ENCODE assay signal across 24 mouse cellular contexts in the genomic region with DNA sequence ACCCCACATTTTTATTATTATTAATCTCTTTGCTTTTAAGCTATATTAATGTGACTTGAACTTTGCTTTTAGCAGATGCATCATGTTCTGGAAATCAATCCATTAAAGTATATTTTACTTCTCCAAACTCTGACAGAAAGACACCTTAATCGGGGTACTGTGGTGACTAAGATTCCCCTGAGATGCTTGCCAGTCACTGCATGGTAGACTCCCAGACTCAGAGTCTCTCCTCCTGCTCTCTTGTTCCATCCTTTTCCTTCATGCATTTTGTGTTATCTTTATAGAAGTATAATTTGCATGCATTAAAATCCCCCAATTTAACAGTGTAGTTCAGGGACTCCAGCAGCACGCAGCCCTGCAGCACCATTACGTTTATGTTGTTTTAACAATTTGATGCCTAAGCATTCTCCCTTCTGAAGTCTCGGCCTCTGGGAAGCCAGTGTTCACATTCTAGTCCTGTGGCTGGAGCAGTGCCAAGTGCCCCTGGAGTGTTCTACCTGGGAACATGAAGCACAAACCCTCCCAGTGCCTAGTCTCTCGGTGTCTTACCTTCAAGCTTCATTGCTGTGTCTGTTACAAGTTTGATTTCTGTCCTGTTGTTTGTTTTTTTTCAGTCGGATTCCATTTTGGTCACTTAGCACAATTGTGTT.
"Had no signal": no experiment of that assay in that cellular context is flagged by ENCODE, and none has a peak within 500 bp of the region (broad histone marks: within the 10 kb centered on the region; RNA-seq: fewer than 3 reads in every experiment).

No protein-coding gene starts in this region.

- H3K36me3 ChIP-seq: limb, embryonic 10.5 days; limb, embryonic 13.5 days; liver, embryonic 12.5 days; liver, embryonic 15.5 days; lung, embryonic 15.5 days; midbrain, embryonic 10.5 days; midbrain, embryonic 13.5 days; neural tube, embryonic 13.5 days; stomach, embryonic 15.5 days had no signal

- H3K27me3 ChIP-seq: limb, embryonic 13.5 days; liver, embryonic 12.5 days; liver, embryonic 15.5 days; lung, embryonic 15.5 days; megakaryocyte, embryonic 14.5 days; midbrain, embryonic 13.5 days; neural tube, embryonic 13.5 days; stomach, embryonic 15.5 days had no signal

- H3K4me1 ChIP-seq: limb, embryonic 10.5 days; limb, embryonic 13.5 days; liver, embryonic 12.5 days; liver, embryonic 15.5 days; lung, embryonic 15.5 days; megakaryocyte, embryonic 14.5 days; neural tube, embryonic 13.5 days; stomach, embryonic 15.5 days had no signal

- H3K4me2 ChIP-seq: limb, embryonic 13.5 days; liver, embryonic 12.5 days; liver, embryonic 15.5 days; lung, embryonic 15.5 days; midbrain, embryonic 13.5 days; neural tube, embryonic 13.5 days; stomach, embryonic 15.5 days had no signal

- H3K27ac ChIP-seq: layer of hippocampus, adult 2 months; limb, embryonic 10.5 days; limb, embryonic 13.5 days; liver, embryonic 12.5 days; liver, embryonic 15.5 days; lung, embryonic 15.5 days; midbrain, embryonic 13.5 days; neural tube, embryonic 13.5 days; stomach, embryonic 15.5 days had no signal

- H3K9me3 ChIP-seq: limb, embryonic 10.5 days; limb, embryonic 13.5 days; liver, embryonic 12.5 days; liver, embryonic 15.5 days; lung, embryonic 15.5 days; midbrain, embryonic 13.5 days; neural tube, embryonic 13.5 days; stomach, embryonic 15.5 days had no signal

- DNase-seq: kidney, adult 2 months; kidney, postnatal 14 days; layer of hippocampus, adult 9-11 months; liver; lung, adult 18-20 months; lung, postnatal 10 days; lung, postnatal 36 days; retina, postnatal 1 day; right cerebral cortex, postnatal 25 days; spleen, adult 18-20 months; thymus, postnatal 25 days had no signal

- H3K4me3 ChIP-seq: layer of hippocampus, adult 2 months; limb, embryonic 10.5 days; limb, embryonic 13.5 days; liver, embryonic 12.5 days; liver, embryonic 15.5 days; lung, embryonic 15.5 days; megakaryocyte, embryonic 14.5 days; midbrain, embryonic 10.5 days; midbrain, embryonic 13.5 days; myocyte; neural tube, embryonic 13.5 days; stomach, embryonic 15.5 days had no signal

- H3K9ac ChIP-seq: limb, embryonic 13.5 days; liver, embryonic 12.5 days; liver, embryonic 15.5 days; lung, embryonic 15.5 days; midbrain, embryonic 13.5 days; neural tube, embryonic 13.5 days; stomach, embryonic 15.5 days had no signal

- ATAC-seq: liver, embryonic 12.5 days; midbrain, embryonic 13.5 days; midbrain, embryonic 16.5 days had no signal
